Mouse (Mus musculus) 416B (cell line): ENCODE data around the gene 1600002K03Rik.

ENCODE experiments used
- DNase-seq: peaks from one replicate; pipeline ENCODE4 v3.0.0; 2011; ENCODE audit warnings: low read depth

1600002K03Rik gene

DNA sequence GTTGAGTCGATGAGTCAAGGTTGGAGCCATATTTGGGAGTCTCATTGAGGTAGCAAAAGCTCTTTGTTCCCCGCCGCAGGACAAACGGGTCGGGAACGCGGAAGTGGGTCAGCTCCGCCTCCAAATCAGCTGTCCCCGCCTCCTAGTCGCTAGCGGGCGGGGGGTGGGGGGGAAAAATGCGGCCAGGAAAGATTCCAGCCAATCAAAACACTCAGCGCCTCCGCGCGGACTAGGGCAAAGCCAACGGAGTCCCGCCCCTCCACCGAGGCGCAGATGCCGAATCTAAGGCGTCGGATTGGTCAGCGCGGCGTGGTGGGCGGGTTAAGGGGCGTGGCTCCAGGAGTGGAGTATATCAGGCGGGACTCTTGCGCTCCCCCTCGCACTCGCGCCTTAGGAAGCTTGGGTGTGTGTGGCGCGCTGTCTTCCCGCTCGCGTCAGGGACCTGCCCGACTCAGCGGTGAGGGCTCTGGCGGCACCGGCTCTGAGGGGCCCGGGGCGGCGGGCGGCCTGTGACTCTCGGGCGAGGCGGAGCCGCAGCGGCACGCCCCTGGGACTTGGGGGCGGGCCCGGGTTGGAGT, 5.2 kb upstream of the 1600002K03Rik start:
- DNase-seq = peak; percentile 99

DNA sequence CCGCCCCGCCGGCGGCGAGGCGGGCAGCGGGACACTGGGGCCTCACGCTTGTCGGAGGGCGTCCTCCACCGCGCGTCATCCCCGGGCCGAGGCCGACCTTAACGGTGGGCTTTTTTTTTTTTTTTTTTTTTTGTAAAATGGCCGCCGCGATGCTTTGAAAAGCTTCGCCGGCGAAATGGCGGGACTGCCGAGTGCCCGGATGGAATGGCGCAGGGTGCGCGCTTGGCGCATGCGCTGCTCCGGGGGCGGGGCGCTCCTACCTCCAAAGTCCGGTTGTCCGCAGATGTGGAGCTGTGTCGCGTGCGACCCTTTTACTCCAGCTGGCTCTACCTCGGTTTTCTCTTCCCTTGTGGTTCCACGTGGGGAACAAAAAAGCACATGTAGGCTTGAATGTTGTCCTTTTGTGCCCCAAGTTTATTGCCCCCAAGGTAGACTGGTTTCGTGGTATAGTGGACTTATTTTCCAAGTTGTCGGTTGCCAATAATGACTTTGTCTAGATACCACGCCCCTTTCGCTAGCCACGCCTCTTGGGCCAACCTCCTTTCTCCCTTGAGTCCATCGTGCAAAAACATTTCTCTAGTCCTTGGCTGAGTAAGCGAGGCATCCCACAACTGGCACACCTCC, 4.6 kb upstream of the 1600002K03Rik start:
- peak; percentile 97 for DNase-seq

DNA sequence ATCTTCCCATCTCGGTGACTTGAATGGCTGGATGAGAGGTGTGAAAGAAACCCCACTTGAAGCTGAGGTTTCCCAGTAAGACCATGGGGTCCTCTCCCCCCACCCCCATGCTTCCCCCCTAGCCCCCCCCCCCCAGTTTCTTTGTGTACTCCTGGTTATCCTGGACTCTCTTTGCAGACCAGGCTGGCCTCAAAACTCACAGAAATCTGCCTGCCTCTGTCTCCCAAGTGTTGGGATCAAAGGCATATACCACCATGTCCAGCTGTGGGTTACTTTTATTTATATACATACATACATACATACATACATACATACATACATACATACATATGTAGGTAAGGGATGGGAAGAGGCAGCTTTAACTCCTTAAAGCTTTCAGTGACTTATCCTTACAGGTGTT, 3.7 kb upstream of the 1600002K03Rik start:
- no peak for DNase-seq

DNA sequence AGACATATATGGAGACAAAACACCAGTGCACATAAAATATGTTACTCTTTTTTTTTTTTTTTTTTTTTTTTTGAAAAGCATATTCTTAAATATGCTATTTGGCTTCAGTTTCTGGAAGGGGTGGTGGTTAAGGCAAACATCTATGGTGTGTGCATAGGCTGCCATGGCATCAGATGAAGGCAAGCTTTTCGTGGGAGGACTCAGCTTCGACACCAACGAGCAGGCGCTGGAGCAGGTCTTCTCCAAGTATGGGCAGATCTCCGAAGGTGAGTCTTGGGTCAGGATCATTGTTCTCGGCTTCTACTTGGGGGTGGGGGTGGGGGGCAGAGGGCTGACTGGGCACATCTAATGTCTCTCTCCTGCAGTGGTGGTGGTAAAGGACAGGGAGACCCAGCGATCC, 3.1 kb upstream of the 1600002K03Rik start:
- no peak for DNase-seq

DNA sequence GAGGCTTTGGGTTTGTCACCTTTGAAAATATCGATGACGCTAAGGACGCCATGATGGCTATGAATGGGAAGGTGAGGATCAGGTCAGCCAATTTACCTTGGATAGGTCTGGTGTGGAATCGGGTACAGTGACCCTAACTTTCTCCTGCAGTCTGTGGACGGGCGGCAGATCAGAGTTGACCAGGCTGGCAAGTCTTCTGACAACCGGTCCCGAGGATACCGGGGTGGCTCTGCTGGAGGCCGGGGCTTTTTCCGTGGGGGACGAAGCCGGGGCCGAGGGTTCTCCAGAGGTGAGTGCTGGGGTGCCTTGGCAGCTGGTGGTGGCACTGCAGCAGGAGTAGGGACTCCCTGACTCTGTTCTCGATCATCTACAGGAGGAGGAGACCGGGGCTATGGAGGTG, 2.7 kb upstream of the 1600002K03Rik start:
- DNase-seq = no peak

DNA sequence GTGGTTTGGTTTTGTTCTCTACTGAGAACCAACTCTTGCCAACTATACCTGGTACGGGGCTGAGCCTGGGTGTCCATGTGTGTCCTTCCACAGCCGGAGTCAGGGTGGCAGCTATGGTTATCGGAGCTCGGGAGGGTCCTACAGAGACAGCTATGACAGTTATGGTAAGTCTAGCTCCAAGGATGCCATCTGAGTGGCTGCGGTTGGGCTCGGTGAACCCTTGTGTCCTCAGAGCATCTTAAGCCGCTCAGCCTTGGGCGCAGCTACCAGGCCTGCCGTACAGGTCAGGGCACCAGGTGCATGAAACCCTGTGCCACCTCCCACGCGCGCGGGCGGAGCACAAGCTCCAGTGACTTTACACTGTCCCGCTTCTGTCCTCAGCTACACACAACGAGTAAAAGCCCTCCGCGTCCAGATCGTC, 2.1 kb upstream of the 1600002K03Rik start:
- no peak for DNase-seq

DNA sequence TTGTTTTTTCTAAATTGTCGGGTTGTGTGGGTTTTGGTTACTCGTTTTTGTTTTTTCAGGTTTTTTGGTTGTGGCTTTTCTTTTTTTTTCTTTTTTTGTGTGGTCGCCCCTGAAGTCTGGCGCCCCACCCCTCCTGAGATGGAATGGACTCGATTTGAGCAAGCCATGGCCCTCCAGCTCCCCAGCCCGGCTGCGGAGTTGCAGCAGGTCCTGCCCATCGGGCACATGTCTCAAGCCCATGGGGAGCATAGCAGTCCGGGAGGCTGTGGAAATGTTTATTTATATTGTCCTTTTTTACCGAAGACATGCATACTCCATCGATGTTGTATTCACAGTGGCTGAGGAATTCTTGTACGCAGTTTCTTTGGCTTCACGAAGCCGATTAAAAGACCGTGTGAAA, 1.5 kb upstream of the 1600002K03Rik start:
- DNase-seq = no peak

DNA sequence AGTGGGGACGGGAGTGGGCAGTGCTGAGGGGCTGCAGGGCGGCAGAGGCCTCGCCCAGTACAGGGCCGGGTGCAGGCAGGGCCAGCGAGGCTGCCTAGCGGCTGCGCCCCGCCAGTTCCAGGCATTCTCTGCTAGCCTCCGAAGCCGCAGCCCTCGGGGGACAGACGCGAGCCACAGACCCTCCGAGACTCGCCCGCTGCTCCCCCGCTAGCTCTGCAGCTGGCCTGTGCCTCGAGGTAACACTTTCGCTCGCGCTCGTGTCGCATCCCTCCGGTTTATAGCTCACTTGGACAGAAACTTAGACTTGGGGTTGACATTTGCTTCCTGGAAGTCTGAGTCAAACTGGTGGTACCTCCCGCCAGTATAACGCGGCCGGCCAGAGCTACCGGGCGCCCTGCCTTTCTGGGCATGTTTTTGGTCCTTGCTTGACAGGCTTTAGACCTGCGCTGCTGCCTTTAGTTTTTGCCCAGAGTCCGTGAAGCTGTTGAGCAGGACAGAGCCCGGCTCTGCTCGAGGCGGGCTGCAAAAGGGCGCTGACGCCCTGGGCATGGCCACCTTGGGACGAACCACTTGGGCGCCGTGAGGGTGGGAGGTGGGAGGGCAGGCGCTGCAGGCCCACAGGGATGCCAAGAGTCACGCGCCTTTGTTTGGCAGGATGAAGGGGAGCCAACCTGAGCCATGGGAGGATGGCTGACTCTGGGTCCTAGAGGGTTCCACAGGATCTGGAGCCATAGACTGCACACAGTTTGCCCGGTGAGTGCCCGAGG, 801 bp upstream of the 1600002K03Rik start:
- no peak for DNase-seq

DNA sequence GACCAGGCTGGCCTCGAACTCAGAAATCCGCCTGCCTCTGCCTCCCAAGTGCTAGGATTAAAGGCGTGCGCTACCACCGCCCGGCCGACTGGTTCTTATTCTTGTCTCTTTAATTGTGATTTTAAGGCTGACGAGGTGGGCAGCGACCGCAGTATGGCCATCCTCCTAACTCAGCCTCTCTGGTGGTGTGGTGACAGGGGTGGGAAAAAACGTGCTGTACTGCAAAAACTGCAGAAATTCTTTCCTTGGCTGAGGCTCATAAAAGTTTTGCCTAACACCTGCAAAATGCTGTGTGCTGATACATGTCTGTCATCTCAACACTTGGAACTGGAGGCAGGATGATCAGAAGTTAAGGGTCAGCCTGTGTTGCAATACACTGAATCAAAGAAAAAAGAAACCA, 614 bp downstream of the 1600002K03Rik start:
- DNase-seq = no peak

DNA sequence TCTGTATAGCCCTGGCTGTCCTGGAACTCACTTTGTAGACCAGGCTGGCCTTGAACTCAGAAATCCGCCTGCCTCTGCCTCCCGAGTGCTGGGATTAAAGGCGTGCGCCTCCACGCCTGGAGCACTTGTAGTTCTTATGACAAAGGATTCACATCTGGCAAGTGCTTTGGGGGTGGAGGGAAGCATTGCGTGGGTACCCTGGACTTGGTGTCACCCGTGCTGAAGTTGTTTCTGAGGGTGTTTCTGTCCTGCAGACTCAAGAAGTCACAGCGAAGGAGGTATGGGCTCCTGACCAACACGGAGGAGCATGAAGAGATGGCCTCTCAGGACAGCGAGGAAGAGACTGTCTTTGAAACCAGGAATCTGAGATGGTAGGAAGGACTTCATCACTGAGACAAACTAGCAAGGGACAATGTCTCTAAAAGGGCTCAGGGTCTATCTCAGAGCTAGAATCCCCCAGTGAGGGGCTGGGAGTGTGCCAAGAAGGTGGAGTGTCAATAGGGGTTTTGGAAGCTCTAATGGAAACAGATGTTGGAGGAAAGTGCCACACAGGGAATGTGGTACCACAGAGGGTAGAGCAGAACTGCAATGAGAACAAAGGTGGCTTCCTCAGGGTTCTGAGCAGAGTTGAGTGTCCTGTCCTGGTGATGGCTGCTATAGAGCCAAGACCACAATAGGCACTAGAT, 1.4 kb downstream of the 1600002K03Rik start:
- DNase-seq = no peak

DNA sequence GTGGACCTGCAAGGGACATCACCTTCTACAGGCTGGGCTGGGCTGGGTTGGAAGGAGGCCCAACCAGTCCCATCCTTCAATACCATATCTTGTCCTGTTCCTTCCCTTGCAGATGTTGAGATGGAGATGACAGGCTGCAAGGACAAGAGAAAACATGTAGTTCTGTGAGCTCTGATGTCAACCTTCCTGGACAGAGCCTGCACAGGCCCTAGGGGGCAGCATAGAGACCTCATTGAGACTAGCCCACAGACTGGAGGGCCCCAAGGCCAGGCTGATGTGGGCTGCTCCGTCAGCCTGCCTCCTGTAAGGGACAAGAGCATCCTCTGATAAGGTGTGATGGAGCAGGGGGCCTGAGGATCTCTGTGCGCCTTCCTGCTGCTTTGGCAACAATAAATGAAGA, 2.0 kb downstream of the 1600002K03Rik start:
- DNase-seq = peak; percentile 79

DNA sequence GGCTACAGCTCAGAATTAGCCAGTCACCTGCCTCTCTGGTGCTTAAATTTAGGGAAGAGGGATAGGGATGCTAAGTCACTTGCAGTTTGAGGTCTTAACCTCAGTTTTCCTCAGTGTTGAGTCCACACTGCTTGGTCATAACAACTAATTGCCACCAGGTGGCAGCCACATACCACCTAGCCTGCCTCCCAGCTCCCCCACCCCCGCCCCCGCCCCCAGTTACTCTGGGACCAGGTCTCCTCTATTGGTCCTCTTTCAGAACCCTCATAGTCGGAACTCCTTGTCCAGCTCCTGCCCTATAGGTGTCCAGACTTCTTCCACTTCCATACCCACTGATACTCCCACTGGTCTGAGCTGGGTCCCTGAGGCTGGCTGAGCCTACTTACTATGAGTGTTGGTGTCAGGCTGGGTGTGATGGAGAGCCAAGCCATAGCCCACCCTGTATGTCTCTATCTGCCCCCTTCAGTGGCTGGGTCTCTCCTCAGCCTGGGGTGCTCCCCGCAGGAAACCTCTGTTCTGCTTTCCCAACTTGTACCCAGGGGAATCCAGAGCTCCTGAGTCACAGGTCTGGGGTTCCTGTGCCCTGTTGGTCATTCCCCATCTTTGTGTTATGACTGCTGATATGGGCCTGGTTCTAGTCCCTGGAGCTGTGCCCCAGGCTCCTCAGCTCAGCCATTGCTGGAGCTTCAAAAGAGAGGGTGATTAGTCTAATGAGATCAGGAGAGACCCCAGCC, 3.0 kb downstream of the 1600002K03Rik start:
- peak; percentile 58 for DNase-seq

DNA sequence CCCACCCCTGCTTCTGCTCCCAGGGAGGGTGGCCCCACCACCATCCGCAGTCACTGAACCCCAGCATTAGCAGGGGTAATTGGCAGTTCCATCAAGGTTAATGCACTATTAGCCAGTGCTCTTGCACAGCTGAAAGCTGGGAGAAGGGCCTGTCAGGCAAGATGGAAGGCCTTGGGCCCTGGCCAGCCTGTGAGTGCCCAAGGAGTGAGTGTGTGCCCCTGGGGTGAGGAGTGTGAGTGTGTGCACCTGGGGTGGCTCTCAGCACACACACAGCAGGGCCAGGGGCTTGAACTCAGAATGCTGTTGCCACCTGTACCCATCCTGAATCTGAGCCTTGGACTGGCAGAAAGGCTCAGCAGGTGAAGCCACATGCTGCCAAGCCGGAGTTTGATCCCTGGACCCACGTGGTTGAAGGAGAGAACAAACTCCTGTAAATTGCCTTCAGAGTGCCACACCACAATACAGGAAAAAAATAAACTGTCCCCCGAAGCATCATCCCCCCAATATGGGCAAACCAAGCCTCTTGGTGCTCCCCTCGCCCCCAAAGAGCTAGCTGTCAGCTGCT, 3.6 kb downstream of the 1600002K03Rik start:
- DNase-seq = no peak

DNA sequence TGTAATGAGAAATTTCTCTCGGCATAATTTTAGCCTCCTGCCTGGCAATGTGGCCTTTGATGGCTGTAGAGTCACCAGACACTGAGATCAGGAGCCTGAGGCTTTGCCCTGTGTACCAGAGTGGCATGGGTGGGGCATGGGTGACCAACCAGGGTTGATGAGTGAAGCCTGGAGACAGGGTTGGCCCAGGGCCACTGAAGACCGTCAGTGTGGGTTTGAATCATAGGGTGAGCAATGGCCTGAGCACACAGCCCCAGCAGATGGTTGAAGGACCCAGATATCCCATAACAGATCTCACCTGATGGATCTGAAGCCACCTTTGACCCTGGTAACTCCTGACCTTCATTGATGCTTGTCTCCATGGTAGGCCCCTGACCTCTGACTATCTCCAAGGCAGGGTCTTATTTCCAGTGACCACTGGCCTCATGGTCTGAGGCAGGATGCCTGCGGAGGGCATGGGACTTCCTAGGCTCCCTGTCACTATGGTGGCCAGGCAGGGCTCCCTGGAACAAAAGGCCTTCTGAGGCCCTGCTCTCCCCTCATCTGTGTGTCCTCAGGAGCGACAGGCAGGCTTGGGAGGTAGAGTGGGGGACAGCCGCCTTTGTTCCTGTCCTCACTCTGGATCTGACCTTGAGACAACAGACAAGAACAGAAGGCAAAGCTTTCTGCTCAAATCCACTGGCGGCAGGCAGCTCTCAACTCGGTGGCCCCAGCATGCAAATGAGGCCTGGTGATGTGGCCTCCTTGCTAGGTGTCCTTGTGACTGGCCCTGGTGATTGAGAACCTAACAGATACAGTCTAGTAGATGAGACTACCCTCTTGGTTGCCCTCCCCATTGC, 4.9 kb downstream of the 1600002K03Rik start:
- DNase-seq = no peak

DNA sequence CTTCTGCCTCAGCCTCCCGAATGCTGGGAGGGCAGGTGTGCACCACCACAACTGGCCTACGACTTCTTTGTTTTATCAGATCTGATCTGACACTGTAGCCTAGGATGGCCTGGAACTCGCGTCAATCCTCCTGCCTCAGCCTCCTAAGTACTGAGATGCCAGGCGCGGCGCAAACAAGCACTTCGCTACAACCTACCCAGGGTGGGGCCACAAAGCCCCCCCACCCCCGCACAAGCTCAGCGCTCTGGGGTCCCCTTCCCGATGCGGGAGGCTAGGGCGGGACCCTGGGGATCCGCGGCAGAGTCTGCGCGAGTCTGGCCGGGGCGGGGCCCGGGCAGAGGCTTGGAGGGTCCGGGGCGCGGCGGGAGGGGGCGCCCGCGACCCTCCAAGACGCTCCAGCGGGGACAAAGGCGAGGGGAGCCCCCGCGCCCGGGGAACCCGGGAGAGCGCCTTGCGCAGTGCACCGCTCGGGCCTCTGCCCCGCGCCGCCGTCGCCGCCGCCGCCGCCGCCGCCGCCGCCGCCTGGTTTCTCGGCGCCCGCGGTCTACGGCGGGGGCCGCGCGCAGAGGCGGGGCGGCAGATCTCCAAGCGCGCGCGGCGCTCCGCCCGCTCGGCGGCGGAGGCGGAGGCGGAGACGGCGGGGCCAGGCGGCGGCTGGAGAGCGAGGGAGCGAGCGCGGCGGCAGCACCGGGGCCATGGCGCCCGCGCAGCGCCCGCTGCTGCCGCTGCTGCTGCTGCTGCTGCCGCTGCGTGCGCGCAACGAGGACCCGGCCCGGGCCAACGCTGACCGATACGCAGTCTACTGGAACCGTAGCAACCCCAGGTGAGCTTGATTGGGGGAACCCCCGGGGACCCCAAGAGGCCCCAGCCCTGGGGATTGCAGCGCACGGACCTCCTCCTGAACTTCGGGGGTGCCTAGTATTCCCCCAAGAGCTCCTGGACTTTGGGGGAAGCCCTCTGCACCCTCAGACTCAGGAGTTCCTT, 6.6 kb downstream of the 1600002K03Rik start, which contains the start of gene Efna2:
Gene Efna2 (plus strand): TSS at position 415 of the 984 bp plus-strand sequence.
- no peak for DNase-seq

DNA sequence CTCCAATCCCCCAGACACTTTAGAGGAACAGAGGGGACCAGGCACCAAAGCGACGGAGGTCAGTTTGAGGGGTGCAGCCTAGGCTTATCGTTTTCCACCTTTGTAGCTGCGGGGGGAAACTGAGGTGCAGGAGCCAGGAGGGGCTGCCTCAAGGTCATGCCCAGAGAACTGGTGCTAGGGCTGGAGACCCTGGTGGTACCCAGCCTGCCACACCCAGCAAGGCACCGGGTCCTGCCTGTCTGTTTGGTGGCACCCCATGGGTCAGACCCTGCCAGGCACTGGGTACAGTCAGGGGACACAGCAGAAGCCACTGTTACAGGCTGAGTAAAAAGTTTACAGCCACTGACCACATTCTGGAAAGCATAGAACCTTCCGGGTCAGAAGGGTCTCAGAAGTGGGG, 7.5 kb downstream of the 1600002K03Rik start:
- DNase-seq = no peak

DNA sequence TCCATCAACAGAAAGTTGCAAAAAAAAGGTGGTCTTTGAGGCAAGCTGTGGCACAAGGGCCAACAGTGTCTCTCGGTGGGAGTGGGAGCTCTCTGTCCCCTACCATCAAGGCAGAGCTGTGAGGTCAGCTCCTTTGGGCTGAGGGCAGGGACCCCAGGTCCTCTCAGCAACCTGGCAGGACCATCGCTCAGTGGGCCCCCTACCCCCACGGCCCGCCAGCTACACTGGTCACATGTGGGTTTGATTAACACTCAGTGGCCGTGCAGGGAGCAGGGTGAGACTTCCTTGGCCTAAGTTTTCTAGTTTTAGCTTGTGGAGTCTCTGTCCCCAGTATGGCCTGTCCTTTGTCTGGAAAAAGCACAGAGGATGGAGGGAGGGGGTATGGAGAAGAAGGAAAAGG, 8.1 kb downstream of the 1600002K03Rik start:
- DNase-seq = no peak

DNA sequence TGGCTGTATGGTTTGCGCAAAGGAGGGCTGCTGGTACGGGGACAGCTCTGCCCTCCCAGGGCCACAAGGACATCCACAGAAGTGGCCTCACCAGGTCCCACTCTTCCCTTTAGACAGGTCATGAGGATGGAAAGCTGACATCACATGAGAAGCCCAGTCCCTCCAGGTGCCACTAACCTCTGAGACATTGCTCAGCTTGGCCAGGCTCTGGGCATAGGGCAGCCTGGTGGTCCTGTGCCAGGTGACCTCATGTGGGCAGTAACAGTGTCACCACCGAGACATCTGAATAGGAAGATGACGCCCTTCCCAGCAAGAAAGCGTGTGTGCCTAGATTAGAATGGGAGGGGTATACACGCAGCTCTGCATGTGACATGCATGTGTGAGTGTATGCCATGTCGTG, 9.8 kb downstream of the 1600002K03Rik start:
- no peak for DNase-seq

DNA sequence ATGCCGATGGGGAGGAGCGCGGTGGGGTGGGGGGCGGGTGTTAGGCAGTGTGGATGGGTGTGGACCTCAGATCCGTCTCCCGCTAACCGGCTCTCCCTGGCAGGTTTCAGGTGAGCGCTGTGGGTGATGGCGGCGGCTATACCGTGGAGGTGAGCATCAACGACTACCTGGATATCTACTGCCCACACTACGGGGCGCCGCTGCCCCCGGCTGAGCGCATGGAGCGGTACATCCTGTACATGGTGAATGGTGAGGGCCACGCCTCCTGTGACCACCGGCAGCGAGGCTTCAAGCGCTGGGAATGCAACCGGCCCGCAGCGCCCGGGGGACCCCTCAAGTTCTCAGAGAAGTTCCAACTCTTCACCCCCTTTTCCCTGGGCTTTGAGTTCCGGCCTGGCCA, 13.9 kb downstream of the 1600002K03Rik start:
- DNase-seq = no peak

DNA sequence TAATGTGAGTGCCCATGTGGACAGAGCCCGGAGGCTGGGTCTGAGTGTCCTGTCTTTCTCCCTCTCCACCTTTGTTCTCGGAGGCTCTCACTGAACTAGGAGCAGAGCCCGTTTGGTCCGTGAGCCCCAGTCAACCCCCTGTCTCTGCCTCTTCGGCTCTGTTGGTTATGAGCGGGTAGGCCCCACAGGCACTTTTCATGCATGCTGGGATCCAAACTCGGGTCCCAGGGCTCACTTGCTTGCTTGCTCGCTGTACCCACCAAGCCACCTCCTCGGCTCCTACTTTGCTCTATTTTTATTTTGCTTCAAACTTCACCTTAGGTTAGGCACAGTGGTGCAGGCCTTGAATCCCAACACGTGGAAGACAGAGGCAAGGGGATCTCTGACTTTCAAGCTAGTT, 15.0 kb downstream of the 1600002K03Rik start:
- DNase-seq = no peak
